Mouse (Mus musculus) cerebellum, adult 2 months (tissue): Measurements from ENCODE around the gene Carm1.

Experiments used
- CTCF ChIP-seq: fragments of 200-500 bp; IDR thresholded peaks from 2 replicates; pipeline ENCODE4 v1.5.1; 2011; ENCODE audit warnings: low read depth, mild to moderate bottlenecking, control low read depth, low read length, moderate library complexity, borderline replicate concordance; ENCODE audit not compliant: insufficient read depth
- POLR2A ChIP-seq: fragments of 200-500 bp; IDR thresholded peaks from 2 replicates; pipeline ENCODE4 v1.6.1; 2011; ENCODE audit warnings: low read length, control low read depth, borderline replicate concordance; ENCODE audit not compliant: insufficient read depth

- TF ChIP-seq CTCF, result no peak
- no peak for TF ChIP-seq POLR2A
Observed at GRCm38 (mm10) chr9:21585401-21585800, 38.7 kb downstream of the Carm1 start.
